Mouse (Mus musculus): ENCODE results near the gene Otop1.
A peak's percentile ranks its signal among the peaks of the same experiment; 100 is the strongest.

- TF ChIP-seq MAX (IDR thresholded peaks at IDR 0.05; ENCODE audit: low read length) (no peak), ETS1 (conservative IDR thresholded peaks at IDR 0.05; ENCODE audit: low read depth, low read length) (no peak), EP300 (IDR thresholded peaks at IDR 0.05; ENCODE audit: low read length) (peak; percentile 25; the same call in 1 of the 2 replicates), POLR2A (IDR thresholded peaks at IDR 0.05; ENCODE audit: low read depth, low read length) (no peak), CTCF (conservative IDR thresholded peaks at IDR 0.05 in 1 of 2, IDR thresholded peaks at IDR 0.05 in 1 of 2; ENCODE audit: low read depth in 2 of 2, low read length in 2 of 2) (no peak), MXI1 (IDR thresholded peaks at IDR 0.05; ENCODE audit: low read depth, low read length) (no peak), USF1 (IDR thresholded peaks at IDR 0.05; ENCODE audit: low read depth, low read length) (no peak), KAT2A (IDR thresholded peaks at IDR 0.05; ENCODE audit: insufficient replicate concordance, low read length) (no peak), USF2 (conservative IDR thresholded peaks at IDR 0.05; ENCODE audit: low read depth, low read length) (no peak), RAD21 (IDR thresholded peaks at IDR 0.05; ENCODE audit: low read depth, low read length) (no peak), MYC (IDR thresholded peaks at IDR 0.05; ENCODE audit: low read depth, low read length) (no peak), NRF1 (IDR thresholded peaks at IDR 0.05; ENCODE audit: low read depth, low read length) (no peak)
These were observed 1.9 kb upstream of the Otop1 start for GRCm38 (mm10) chr5:38273831-38274230.

All from CH12.LX (cell line).